Mouse (Mus musculus) lung, postnatal 25 days (tissue): ENCODE data around the gene Rhbg.

Experiments used
- DNase-seq: peaks from one replicate; pipeline ENCODE4 v3.0.0; 2022; ENCODE audit warnings: low spot score

The Rhbg gene

DNA sequence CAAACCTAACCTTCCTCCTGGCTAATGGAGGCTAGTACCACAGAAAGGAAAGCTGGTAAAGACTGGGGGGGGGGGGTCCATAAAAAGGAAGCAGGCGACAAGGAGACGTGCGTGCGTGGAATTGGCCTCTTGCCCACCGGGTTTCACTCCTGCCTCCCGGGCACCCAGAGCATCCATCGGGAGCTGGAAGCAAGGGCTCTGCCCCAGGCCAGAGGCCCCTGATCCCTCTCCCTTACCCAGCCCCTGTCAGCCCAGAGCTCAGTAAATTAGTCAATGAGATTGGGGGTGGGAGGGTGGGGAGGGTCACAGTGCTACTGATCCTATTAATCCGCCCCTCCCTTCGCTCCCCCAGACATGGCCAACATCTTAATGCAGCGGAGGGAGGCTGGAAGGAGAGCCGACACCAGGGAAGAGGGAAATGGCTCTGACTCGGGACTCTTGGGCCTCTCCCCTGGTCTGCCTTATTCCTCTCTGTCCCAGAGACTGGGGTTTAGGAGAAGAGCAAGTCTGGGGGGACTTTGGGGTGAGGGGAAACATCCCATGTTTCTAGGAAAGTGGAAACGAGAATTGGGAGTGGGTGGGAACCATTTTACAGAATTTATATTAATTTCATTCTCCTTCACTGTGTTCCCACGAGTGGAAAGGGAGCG, 46.9 kb downstream of the Rhbg start:
- no peak for DNase-seq

DNA sequence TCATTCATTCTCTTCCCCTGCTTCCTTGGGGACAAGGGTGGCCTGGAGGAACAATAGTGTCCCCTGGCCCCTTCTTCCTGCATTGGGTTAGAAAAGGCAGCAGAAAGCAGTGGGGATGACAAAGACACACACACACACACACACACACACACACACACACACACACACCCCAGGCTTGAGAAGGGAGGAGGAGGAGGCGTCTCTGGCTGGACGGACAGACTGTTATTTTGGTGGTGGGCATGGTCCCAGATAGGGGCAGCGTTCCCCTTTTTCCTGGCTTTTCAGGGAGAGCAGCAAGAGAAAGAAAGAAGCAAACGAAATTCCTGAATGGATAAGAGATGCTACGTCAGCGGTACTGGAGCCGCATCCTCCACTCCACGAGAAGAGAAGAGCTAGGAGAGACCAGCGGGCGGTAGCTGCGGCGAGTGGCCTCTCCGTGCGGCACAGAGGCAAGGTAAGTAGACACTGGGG, 47.6 kb downstream of the Rhbg start:
- no peak for DNase-seq

DNA sequence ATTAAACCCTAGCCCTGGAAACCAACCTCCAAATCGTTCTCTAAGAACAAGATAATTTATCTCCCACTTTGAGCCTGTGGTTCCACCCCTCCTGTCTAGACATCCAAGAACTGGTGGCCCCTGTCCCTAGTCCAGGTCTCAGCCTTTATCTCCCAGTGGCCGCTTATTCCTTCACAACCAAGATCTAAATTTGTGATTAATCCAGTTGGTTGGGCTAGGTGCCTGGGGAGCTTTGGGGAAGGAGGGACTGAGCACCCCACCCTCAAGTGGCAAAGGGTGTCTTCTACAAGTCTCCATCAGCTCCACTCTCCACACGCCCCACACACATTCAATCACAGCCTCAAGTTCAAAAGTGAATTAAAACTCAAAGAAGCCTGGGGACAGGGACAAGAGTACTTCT, 48.0 kb downstream of the Rhbg start:
- DNase-seq: no peak

DNA sequence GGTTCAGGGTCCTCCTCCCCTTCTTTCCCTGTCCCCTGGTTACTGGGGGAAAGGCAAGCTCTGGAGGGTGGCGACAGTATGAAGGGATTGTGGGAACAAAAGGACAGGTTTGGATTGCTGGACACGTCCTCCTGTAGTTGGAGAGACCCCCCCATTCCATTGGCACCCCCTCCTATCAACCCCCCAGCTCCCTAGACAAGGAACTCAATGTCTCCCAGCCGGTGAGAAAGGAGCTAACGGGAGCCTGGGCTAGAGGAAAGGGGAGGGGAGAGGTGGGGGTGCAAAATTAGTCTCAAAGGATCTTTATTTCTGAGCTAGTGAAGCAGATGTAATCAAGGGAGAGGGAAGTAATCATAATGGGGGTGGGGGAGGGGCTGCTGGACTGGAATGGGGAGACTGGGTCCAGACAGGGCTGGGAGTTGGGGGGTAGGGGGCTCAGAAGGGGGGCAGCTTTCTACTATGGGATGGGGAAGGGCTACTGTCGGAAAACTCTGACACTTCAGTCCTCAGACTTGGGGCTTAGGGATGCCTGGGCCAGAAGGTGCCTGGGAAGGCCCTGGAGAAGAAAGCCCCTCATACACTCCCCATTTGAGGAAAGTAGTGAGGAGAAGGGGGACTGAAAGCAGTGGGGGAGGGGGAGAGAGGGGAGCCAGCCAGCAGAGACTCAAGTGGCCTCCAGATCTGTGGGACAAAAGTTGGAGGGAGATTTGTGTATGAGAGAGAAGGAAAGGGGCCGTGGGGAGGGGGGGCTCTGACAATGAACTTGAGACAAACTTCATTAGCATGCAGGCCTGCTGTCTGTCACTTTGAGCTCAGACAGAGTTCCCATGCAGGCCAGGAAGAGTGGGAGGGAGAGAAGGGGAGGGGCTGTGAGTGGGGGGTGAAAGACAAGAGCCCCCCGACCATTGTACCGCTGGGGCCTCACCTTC, 48.7 kb downstream of the Rhbg start:
- no peak for DNase-seq

DNA sequence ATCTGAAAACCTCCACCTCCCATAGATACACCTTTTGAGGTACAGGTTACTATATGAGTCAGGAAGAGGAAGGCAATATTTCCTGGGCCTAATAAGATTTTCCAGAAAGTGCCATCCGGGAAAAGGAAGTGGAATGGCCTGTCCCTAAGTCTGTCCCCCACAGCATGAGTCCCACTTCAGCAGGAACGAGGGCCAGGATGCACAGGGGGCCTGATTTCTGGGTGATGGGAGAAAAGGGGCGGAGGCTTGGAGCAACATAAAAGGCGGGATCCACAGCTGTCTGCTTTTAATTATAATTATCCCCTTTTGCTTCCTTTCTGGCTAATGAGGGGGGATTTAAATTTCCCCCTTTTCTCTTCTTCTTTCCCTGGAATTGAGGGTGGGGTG, 49.3 kb downstream of the Rhbg start:
- no peak for DNase-seq

DNA sequence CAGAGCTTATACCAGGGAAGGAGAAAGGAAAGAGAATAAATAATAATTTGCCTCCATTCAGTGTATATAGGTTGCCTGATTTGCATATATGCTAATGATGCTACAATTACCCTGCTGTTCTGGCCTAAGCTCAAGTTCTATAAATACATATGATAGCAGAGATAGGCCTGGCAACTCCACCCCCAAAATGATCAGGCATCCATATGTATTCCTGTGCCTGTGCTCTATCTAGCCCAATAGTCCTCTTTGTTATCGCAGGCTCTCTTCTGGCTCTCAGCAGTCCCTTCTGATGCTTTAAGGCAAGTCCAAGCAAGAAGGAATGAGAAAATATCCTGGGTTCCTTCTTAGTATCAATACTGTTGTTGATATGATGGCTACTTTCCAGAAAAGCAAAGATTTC, 49.8 kb downstream of the Rhbg start:
- no peak for DNase-seq

DNA sequence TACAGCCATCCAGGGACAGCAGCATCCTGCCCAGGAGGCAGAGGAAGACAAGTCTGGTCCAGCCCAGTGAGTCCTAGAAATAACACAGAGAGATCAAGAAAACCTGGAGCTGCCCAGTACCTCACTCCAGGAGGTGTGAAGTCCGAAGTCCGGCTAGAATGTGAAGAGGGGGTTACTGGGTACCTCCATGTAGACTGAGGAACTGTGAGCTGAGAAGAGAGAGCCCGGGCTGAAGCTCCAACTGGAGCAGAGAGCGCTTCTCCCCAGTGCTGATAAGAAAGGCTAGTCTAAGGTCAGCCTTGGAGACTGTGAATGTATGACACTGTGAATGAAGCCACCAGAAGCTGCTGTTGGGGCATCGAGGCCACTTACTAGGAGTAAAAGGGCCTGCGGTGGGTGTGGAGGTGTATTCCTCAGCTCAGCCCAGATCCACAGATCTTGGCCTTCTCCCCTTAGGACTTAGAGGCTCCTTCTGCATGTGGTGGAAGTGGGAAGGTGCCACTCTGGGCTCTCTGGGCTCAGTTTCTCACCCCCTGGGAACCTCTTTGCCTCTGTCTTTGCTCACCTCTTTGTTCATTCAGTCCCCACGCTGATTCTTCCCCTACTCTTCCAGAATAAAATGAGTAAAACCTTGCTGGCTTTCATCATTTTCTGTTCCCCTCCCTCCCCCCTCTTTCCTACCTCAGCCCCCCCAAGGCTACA, 50.4 kb downstream of the Rhbg start:
- DNase-seq: no peak

DNA sequence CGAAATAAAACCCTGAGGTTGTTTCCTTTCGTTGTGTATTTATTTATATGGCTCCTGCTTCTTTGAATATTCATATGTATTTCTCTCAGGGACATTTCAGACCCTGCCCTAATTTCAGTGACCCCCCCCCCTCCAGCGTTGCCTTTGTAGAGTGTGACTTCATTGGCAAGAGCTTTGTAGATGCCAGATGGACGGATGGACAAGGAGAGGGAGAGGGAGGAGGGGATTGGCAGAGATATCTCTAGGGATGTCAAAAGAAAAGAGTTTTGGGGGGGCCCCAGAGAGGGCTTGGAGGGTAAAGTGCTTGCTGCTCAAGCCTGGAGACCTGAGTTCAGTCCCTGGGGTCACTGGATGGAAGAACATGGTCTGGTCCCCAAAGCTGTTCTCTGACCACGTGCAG, 51.1 kb downstream of the Rhbg start:
- DNase-seq: no peak

DNA sequence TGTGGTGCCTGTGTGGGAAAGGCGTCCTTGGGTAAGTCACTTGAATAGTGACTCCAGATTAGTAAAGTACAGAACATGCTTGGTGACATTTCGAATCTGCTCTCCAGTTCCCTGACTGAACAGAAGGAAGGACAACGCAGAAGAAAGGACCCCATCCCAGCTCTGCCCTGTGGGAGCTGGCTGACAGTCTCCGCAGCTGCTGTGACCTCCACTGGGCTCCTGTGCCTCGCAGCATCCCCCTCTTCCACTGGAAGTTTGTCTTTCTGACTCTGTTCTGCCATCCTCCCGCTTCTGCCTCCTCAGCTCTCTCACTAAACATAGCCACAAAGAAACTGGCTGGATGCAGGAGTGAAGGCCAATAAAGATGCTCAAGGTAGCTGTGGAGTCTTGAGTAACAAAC, 51.5 kb downstream of the Rhbg start:
- no peak for DNase-seq

DNA sequence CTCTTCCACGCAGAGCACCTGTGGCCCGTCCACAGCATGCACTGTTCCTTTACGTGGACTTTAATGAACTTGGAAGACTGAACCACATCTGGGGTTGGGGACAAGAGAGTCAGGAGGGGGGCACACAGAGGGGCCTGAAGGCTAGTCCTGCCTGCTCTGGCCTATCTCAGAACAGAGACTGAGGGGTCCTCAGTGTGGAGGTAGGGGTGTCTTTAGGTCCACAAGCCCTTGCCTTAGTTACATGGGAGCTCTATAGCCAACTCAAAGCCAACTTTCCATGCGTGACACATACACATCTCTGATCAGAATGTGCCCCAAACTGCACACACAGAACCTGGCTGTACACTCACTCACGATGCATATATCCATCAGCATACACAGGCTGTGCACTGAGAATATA, 52.9 kb downstream of the Rhbg start:
- no peak for DNase-seq

DNA sequence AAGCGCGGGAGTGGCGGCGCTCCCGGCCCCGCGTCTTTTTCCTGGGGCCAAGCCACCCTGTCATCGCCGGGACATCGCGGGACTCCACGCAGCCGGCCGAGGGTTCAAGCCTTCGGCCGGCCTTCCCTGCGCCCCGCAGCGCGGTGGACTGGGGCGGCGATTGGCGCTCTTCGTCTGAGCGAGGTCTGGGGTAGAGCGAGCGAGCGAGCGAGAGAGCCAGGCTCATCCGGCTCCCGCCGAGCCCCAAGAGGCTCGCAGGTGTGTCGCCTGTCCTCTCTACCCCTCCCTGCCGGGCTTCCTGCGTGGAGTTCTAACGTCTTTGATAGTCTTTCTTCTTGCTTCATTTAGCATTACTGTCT, 53.6 kb downstream of the Rhbg start:
- DNase-seq: no peak

DNA sequence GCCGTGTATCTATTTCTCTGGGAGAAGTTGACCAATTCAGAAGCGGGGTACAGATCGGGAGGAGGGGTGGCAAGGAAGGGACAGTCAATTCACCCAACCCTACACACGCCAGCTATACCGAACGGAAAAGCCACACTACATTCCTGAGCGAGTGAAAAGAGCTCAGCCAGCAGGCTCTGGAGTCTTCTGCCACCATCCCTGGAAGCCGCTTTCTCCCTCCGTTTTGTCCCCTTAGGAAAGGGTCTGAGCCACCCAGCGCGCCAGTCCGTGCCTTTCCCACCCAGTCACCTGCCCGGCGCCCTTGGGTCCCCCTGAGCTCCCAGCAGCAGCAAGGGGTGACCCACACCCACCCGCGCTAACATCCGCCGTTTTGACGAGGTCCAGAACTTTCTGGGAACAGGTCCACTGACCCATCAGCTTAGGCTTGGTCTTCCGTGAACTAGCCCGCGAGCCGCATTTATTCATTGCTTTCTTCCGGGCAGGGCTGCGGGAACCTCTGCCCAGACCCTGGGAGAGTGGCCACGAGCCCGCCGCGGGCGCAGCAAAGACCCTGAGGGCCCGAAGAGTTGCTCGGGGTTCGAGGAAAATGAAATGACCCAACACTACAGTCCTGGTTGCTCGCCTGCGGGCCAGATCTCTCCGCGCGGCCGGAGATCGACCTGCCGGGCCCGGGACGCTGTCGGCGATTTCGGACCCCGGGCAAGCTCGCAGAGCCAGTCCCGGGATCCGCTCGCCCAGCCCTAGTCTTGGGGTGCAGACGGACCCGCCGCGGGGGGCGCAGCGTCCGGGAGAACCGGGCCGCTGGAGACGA, 54.1 kb downstream of the Rhbg start:
- DNase-seq: no peak

DNA sequence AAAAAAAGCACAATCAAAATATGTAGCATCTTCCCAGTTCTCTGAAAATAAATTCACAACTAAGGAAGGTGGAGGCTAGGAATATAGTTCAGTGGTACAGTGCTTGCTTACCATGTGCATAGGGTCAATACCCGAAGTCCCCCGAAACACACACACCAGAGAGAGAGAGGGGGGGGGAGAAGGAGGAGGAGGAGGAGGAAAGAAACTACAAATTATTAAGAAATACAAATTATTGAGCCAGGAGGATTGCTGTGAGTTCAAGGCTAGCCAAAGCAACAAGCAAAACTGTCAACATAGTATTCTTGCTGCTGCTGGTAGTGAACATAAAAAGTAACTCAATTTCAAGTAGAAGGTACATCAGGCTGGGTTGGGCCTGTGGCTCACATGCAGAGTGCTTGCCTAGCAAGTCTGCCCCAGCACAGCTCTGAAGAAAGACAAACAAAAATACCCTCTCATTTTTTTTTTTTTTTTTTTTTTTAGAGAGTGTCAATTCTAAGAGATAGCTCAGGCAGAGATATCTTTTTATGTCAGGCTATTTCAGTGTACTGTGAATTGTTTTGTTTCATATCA, 54.9 kb downstream of the Rhbg start:
- DNase-seq: no peak

DNA sequence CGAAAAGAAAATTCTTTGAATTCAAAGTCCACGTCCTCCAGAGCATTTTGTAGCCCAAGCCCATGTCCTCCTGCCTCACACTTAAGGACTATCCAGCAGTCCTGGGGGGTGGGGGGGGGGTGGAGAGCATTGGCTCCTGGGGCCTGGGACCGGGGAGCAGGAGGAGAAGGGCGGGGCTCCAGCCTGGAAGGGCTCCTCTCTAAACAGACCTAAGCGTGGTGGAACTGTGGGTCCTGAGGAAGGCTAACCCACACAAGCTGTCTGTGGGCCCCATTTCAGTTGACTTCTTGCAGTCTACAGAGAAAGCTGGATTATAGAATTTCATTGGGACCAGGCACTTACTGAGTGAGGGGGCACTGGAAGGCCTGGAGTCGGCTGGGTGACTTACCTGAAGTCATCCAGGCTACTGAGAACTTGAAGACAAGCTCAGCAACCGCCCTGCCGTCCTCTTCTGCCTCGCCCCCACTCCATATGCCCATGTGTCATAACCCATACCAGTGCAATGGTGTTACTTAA, 55.9 kb downstream of the Rhbg start:
- no peak for DNase-seq

DNA sequence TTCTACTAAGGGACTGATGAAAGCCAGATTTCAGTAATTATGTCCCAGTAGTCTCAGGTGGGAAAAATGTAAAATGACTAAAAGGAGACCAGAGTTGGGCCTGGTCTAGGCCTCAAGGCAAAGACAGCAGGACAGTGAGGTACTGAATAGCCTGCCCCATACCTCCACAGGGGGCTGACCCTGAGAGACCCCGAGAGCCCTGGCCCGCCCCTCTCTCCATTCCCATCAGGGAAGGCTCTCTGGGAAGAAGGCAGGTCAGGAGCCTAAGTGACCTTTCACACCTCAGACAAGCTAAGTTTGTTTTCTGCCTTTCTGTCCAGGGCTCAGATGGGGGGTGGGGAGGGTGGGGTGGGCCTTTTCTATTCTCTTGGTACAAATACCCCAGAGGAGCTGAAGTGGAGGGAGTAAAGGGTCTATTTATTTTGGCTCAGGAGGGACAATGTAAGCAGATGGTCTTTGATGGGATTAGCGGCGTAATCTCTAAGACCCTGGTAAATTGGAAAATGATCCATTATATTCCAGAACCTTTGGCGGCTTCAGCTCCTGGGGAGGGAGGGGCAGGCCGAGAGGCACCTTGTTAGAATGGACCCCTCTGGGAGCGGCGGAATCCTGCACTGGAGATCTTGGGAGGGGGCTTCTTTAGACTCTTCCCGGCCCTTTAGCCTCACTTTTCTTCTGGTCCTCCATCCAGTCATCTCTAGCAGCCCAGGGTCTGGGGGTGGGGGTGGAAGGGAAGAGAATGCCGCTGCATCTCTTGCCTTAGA, 56.6 kb downstream of the Rhbg start:
- DNase-seq: no peak
